Mouse (Mus musculus) mouse embryonic stem cell (cell line): ENCODE data around the gene Abca12.

ENCODE experiments used
- in situ Hi-C, 2 experiments: fragments of 300-500 bp; cut with MboI; formaldehyde crosslinking; loops; 1 replicate in 1 of 2; 3 replicates in 1 of 2; pipeline ENCODE4 v1.14.3; 2019 to 2020; ENCODE audit warnings: low sequenced_read_pairs in 2 of 2, low pct_unique_long_range_greater_than_20kb in 1 of 2, mixed read lengths in 1 of 2; ENCODE audit not compliant: unreplicated experiment in 1 of 2

The Abca12 gene

DNA sequence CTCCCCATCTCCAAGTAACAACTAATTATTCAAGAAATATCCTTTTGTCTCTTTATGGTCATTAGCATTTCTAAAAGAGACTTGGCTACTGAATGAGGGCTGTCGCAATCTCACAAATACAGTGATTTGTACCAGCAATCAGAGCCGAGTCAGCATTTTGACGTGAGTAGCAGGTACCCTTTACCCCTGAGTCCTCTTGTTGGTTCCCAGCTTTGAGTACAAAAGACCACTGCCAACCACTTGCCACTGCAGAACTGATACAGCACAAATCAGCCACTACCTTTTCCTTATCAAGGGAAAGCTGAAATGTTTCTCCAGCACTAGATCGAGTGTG is 72.5 kb downstream of the Abca12 start:
- in situ Hi-C loops, result no loop called here

DNA sequence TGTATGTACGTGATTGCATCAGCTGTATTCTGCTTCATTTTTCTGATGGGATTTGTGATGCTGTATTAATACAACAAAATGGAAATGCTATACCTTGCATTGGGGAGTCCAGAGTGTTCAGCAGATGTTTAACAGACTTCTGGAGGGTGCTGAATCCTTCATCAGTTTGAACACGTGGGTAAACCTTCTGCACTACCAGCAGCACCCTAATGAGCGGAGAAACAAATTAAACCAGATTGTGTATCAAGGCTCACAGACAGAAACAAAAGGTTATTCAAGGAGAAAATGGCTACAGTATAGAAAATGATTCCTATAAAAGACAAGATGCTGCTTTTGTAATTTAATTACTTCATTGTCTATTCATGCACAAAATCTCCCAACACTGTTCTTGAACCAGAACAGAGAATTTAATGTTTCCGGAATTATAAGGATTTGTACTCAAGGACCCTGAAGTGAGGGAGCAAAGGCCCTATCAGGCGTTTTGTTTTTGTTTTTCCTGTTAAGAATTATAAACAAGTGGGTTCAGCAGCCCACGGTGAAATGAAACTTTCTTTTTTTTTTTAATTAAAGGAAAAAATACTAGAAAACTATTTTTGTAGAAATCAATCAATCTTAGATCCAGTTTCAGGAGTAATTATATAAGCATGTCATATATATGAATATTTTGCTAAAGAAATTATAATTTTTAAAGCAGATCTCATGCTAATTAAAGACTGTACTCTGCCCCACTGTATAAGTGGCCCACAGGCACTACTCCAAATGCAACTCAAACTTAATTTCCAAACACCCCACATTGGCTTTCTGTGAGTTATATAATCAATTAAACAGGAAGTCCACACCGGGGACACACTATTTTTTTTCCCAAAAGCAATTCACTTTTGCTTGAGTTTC is 73.1 kb downstream of the Abca12 start:
- in situ Hi-C loops, result no loop called here

DNA sequence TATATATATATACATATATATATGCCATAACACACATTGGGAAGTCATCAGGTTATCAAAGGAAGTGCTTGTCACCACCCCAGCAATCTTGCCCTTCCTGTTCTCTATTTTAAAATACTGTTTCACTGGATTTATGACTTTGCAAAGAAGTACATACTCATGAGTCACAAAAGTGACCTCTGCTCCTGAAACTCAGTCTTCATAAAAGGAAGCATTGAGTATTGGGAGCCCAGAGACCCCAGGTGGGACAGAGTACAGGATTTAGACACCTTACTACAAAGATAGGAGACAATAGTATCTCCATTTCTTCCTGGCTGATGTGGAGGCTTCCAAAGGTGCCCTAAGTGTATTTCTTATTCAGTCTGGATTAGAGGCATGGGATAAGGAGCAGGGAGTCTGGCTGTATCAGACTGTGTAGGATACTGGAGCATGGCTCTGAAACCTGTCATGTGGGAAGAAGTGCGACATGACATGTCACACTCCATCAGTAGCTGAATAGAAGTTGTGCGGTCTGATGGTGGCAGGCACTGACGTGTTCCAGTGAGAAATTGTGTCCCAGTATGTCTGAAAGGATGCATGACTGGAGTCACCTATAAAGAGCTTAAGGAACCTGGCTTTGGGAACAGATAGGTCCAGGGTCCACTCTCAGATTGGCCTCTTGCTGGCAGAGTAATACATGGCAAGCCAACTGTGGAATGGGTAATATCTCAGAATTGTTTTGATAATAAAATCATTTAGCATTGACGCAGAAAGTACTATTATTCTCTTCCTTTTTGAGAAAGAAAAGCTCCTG is 76.0 kb downstream of the Abca12 start:
- in situ Hi-C loops, result no loop called here

DNA sequence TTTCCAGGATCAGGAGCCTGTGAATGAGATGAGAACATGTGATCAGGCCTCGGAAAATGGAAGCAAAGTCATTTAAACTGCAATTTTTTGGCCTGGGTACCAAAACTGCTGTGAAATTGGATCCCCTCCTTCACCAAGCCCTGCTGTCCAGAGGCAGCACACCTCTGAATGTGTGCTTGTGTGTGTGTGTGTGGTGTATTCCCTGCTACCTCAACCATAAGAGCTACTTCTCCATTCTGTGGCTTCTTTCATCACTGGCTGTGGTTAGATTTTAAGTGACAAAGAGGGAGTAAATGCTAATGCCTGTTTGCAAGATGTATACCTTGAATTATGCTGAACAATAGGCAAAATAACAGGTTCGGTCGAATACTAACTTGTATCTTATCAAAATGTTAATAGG is 84.4 kb downstream of the Abca12 start:
- in situ Hi-C loops, result no loop called here

DNA sequence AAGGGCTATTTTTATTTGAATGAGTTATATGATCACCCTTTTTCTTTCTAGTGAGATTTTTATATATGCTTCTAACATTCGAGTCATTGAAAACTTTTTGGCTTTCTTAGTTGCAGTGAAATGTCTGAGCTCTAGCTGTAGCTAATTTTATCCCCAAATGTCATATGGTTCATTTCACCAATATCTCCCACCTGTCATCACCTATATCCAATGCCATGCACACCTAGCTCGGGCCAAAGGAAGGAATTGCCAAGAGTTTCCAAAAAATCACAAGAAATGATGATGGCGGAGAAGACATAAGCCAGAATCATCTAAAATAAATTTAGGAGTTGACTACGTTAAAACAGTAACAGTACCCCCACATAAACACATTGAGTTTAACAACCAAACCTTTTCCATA is 102.5 kb downstream of the Abca12 start:
- in situ Hi-C loops, result no loop called here

DNA sequence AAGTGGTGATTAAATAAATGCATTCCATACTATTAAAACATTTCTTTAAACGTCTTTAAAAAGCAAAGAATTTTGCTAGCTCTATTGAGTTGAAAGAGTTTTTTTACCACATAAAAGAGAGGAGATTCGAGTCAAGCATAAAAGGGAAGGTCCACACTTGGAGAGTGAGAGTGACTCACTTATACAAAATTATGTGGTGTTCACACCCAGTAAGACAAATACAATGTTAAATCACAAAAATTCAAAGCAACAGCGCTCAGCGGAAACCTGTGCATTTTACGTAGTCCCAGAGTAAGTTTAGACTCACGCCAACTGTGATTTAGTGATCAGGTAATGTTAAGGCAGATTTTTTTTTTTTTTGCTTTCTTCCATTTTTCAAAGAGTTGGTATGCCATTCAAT is 104.1 kb downstream of the Abca12 start:
- in situ Hi-C loops, result no loop called here

DNA sequence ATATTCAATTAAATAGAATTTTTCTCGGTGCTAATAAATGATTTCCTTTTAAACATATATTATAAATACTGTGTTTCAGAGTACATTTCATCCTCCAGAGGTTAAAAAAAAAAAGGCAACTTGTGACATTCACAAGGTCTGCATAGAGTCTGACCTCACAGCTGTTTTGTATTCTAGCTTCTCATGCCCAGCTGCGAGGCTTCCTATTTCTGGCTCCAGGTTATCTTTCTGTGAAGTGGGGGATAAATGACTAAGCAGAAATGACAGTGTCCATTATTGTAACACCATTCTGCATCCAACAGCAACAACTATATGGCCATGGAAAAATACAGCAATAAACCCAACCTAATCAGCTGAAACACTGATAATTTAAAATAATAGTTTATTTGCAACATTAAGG is 107.3 kb downstream of the Abca12 start:
- in situ Hi-C loops, result no loop called here

DNA sequence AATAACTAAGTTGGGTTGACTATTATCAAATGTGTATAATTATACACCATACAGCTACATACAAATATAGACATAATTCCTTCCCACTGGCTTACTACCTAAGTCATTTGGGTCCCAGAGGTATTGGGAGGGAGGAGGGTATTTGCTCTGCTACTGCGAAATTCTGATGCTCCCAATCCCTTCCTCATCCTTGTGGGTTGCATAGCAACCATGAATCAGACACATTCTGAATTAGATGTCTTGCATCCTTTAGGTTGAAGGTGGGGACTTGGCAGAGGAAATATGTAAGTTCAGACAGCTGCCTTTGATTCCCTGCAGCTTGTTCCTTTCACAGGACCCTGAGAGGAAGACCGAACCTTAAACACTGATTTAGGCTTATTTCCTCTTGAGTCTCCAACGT is 108.5 kb downstream of the Abca12 start:
- in situ Hi-C loops, result no loop called here

DNA sequence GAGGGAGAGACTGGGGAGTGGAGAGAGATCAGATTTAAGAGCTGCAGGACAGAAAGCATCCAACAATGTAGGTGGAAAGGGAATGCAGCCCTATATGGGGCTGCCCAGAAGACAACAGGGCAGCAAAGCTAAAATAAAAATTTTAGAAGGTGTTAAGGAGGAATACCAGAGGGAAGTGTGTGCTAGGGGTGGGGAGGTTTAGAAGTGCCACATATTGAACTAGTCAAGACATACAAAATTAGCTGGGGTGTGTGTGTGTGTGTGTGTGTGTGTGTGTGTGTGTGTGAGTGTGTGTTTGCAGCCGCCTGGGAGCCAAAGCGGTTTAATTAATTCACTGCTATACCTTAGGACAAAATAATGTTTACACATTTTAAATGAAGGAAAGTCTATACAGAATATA is 110.1 kb downstream of the Abca12 start:
- in situ Hi-C loops, result no loop called here

DNA sequence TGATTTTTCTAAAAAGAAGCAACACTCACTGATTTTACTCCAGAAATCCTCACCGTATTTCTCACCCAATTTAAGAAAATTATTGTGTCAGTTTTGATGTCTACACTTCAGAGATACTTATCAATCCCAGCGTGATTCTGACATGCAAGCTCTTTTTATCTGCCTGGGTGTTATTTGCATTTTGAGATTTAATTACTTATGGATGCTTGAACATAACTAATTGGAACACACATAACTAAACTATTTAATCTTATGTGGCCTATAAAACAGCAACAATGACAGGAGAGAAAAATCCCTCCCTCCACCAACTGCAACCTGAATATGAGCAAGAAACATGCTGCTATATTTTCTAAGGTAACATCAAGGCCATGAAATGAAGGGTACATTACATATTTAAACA is 117.7 kb downstream of the Abca12 start:
- in situ Hi-C loops, result loop anchor here in 1 of 2 experiments (25.0 kb wide), 1 partner anchor 215 kb away; no protein-coding TSS in a partner anchor

DNA sequence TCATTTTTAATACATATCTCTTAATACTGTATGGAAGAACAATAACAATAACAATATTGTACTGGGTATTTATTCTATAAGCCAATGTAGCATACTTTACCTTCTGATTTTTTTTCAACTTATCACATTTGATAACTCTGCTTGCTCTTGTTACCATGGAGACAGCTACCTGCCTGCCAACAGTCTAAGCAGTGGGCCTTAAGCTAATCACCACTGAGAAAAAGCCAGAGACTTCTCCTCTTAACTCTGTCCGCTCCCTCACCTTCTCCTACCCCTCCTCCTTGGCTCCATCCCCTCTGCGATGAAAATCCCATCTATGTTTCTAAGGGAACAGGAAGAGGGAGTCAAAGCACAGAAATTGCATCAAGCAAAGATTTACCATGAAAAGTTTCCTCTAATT is 118.1 kb downstream of the Abca12 start:
- in situ Hi-C loops, result loop anchor here in 1 of 2 experiments (25.0 kb wide), 1 partner anchor 216 kb away; no protein-coding TSS in a partner anchor

DNA sequence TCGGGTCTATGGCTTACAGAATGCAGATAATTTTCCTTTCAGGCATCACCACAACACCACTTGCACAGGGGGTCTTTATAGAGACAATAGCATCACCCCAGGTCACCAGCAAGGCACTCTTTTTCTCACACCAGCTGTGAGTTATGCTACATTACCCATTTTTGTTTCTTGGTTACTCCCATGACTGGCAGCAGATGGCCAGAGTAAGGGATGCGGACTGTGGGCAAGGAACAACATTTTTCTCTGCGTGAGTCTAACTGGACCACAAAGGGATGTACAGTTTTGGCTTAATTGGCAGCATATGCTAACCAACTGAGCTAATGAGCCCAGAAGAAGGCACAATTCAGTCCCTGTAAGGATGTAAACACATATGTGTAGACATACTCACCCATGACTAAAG is 122.8 kb downstream of the Abca12 start:
- in situ Hi-C loops, result loop anchor here in 1 of 2 experiments (25.0 kb wide), 1 partner anchor 220 kb away; no protein-coding TSS in a partner anchor

DNA sequence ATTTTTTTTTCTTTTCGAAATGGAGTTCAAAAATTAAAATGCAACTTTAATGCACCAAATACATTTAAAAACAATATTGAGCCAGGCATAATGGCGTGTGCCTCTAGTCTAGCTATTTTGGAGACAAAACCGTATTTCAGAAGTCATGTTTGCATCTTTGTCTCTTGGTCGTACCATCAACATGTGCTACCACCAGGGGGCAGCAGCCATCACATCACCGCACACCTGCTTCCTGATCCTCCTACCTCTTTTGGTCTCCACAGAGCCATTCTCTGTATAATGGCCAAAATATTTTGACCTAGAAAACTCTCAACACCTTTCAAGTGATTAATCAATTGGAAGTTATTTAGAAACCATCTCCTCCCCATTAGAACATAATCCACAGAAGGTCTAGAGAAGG is 125.2 kb downstream of the Abca12 start:
- in situ Hi-C loops, result loop anchor here in 1 of 2 experiments (25.0 kb wide), 1 partner anchor 223 kb away; no protein-coding TSS in a partner anchor

DNA sequence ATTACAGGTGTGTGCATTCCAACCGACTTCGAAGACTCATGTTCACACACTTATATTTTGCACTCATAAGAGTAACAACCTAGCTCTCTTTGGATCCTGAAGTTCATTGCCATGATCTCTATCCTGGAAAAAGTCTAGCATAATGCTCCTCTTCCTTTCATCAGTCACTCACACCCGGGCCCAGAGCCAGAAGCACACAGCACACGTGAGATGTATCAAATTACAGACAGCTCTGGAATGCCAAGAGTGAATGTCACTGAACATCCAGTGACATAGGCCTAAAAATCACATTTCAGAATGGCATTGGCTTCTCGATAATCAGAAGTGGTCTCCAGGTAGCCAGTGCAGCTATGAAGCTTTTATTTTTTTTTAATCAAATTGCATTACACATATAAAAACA is 137.8 kb downstream of the Abca12 start:
- in situ Hi-C loops, result loop anchor here in 1 of 2 experiments (25.0 kb wide), 1 partner anchor 235 kb away; no protein-coding TSS in a partner anchor

DNA sequence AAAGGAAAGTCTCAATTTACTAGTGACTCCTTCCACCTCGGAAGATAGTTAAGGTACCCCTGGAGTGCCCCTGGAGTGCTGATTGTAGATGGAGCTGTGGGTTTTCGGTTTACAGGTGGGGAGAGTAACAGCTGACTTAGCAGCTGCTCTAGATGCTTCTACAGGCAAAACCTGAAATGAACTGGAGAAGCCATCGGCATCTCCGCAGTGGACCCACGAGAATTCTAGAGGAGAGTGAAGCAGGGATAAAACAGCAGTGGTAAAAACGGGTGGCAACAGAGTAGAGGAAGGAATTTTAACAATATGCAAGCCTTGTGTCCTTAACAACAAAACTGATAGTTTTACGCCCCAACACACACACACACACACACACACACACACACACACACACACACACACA is 142.2 kb downstream of the Abca12 start:
- in situ Hi-C loops, result no loop called here

DNA sequence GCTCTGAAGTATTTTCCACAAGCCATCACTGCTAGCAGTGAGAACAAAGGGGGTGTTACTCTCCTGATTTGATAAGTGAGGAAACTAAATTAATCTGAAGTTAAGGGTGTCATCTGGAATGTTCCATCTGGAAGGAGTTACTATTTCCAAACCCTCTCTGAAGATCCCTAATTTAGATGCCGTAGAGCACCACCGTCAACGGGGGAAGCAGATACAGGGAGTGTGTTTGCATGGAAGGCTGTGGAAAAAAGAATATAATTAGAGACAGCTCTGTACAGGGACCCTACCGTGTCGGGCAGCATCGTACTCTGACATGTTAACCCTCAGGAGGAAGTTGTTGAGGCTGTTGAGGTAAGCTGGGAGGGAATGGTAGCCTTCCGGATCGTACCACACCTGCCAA is 142.6 kb downstream of the Abca12 start:
- in situ Hi-C loops, result no loop called here

DNA sequence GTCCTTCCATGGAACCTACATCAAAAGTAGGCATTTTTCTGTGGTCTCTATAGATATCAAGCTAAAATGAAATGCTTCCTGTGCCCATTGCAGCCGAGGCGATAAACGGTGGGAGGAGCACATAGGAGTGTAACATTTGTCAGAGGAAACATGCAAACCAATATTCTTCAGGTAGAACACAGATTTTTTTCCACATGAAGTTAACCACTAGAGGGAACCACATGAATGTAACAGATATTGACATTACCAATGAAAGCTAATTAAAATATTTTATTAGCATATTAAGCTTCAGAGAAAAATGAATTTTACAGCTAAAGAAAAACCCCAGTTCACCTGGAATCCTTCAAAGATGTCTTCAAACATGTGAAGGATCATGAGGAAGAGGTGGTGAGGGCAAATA is 144.6 kb downstream of the Abca12 start:
- in situ Hi-C loops, result no loop called here

DNA sequence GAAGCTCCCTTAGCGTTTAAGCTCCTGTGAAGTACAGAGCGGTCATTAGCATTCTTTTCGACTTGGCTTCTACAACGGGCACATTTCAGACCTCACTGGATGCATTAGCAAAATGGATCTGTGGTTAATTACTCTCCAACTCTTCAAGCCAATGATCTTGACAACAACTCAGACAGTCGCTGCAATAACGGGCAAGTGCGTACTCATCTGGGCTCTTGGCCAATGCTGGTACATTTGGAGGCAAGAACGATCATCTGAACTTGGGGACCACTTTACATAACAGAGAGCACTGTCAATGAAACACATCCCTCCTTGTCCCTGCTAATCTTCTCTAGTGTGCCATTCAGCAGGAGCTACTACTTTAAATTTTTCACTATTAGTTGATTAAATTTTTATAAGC is 148.1 kb downstream of the Abca12 start:
- in situ Hi-C loops, result no loop called here

DNA sequence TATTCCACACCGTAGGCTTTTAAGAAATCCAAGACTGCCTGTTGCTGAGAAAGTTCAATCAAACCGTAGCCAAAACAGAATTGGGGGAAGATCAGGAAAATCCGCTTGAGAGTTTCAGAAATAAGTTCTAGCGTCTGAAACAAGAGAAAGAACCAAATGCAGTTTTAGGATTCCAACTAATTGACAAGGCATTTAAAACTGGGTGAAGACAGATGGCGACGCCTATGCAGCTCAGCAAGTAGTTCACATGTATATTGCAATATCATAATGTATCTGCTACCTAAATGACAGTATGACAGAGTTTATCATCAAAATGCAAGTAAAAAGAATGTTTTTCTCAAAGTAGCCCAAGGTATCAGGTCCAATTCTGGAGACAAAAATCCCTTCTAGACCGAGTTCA is 151.2 kb downstream of the Abca12 start:
- in situ Hi-C loops, result no loop called here
